Mouse (Mus musculus) liver, adult 2 months (tissue): ENCODE results near the gene Arpc5l. TPM values are rescaled to one million over a fixed set of nuclear protein-coding genes. Genes with fewer than 3 reads are reported as not detected.

ENCODE experiments used
- DNase-seq: peaks from one replicate; pipeline ENCODE4 v3.0.0-alpha.2; 2011; ENCODE audit warnings: low read depth, low spot score; ENCODE audit errors: extremely low read depth
- H3K27ac ChIP-seq: fragments of 200-500 bp; replicated peaks from 2 replicates; pipeline ENCODE4 v1.5.1; 2012; ENCODE audit warnings: low read depth, mild to moderate bottlenecking, control low read depth, inconsistent platforms, low read length; ENCODE audit not compliant: insufficient read depth
- H3K27me3 ChIP-seq: fragments of 200-500 bp; 2 replicates; pipeline ENCODE4 v1.6.1; 2012; ENCODE audit warnings: mild to moderate bottlenecking, moderate library complexity, low read length, inconsistent platforms; ENCODE audit not compliant: control insufficient read depth, insufficient read depth
- H3K36me3 ChIP-seq: fragments of 200-500 bp; 2 replicates; pipeline ENCODE4 v1.6.1; 2012; ENCODE audit warnings: low read length, inconsistent platforms; ENCODE audit not compliant: control insufficient read depth, insufficient read depth
- H3K4me1 ChIP-seq: fragments of 200-500 bp; 2 replicates; pipeline ENCODE4 v1.6.1; 2011; ENCODE audit warnings: low read length; ENCODE audit not compliant: control insufficient read depth, insufficient read depth
- H3K4me3 ChIP-seq: fragments of 200-500 bp; 2 replicates; pipeline ENCODE4 v1.5.1; 2011; ENCODE audit warnings: low read depth, mild to moderate bottlenecking, control low read depth, low read length, moderate library complexity; ENCODE audit not compliant: insufficient read depth
- H3K79me2 ChIP-seq: fragments of 200-500 bp; 2 replicates; pipeline ENCODE4 v1.6.1; 2012; ENCODE audit warnings: inconsistent platforms, mild to moderate bottlenecking, low read length, moderate library complexity; ENCODE audit not compliant: control insufficient read depth, insufficient read depth
- H3K9ac ChIP-seq: fragments of 200-500 bp; 2 replicates; pipeline ENCODE4 v1.6.1; 2012; ENCODE audit warnings: low read depth, mild to moderate bottlenecking, control low read depth, inconsistent platforms, low read length
- CTCF ChIP-seq: fragments of 200-500 bp; IDR thresholded peaks from 2 replicates; pipeline ENCODE4 v1.5.1; 2011; ENCODE audit warnings: low read depth, low read length, control low read depth
- POLR2A ChIP-seq: fragments of 200-500 bp; IDR thresholded peaks from 2 replicates; pipeline ENCODE4 v1.6.1; 2011; ENCODE audit warnings: low read length, control low read depth; ENCODE audit not compliant: insufficient read depth; ENCODE audit errors: extremely low read depth
- WGBS: fragments of 180-500 bp; shearing (Covaris S2); methylation state at CpG from one replicate; pipeline ENCODE4 v1.1.7; 2018; 5-methylcytosine and 5-hydroxymethylcytosine counted together
- polyA plus RNA-seq: library from polyadenylated mRNA; depleted of rRNA; stranded (reverse); fragments of >200 nt; gene quantifications from 2 replicates; pipeline ENCODE4 v1.2.3, GENCODE M21; 2012
- total RNA-seq: library from RNA; depleted of rRNA; stranded (reverse); fragments of >200 nt; gene quantifications from 2 replicates; pipeline ENCODE4 v1.2.3, GENCODE M21; 2014

Gene Arpc5l
- total and polyA plus RNA-seq, 2 experiments, result 21.3 to 45.1 TPM

DNA sequence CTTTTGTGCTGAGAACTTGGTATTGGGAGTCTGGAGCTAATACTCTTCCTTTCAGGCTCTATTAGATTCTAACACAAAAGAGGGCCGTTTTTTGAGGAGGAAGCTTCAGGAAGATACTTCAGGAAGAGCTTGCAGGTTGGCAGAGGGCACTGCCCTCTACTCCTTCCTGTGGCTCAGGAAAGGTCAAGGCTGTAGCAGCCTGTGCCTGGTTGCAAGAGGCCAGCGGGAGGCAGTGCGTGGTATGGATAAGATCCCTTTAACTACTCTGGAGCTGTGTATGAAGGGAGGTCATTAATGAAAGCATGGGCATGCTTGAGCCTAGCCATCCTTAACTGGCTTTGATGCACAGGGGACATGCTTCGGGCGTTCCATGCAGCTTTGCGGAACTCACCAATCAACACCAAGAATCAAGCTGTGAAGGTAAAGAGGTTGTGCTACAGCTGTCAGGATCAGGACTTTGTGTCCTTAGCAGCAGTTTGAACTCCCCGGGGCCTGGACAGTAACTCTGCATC is 7.7 kb downstream of the Arpc5l start:
- Histone ChIP-seq H3K4me1 (peaks cover 8% of the 10 kb centered on the region), H3K4me3 (no peak overlapping the region), H3K27ac (no peak overlapping the region), H3K36me3 (peaks cover 41% of the 10 kb centered on the region), H3K9ac (no peak overlapping the region), H3K79me2 (peaks cover 13% of the 10 kb centered on the region; the same call in 1 of the 2 replicates), H3K27me3 (no peaks in the 10 kb centered on the region)
- DNase-seq, result no peak
- TF ChIP-seq CTCF (no peak), POLR2A (no peak)
- 81% methylated on average over 7 of the region's 7 CpGs for WGBS

DNA sequence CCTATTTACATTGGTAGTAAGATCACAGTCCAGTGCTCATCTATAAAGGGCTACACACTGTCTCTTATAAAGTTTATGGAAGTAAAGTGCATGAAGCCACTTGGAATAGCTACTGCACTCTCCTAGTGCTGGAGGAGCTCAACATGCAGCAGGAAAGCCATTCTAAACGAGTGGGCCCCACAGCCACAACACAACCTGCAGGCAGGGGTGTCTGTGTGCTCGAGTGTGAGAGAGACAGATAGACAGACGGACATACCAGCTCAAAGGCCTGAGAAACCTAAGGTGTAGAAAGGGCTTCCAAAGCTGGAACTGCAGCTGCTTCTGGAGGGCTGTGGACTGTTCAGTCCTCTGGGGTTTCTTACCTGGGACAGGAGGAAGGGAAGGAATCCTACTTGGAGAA is 11.4 kb downstream of the Arpc5l start:
- Histone ChIP-seq H3K79me2 (peaks cover 6% of the 10 kb centered on the region; the same call in 1 of the 2 replicates), H3K9ac (no peak overlapping the region), H3K4me3 (no peak overlapping the region), H3K27ac (no peak overlapping the region), H3K36me3 (peaks cover 68% of the 10 kb centered on the region), H3K27me3 (no peaks in the 10 kb centered on the region), H3K4me1 (peaks cover 2% of the 10 kb centered on the region)
- no peak for TF ChIP-seq CTCF
- TF ChIP-seq POLR2A, result no peak
- WGBS, result 87% methylated on average over 3 of the region's 3 CpGs
- DNase-seq, result no peak

DNA sequence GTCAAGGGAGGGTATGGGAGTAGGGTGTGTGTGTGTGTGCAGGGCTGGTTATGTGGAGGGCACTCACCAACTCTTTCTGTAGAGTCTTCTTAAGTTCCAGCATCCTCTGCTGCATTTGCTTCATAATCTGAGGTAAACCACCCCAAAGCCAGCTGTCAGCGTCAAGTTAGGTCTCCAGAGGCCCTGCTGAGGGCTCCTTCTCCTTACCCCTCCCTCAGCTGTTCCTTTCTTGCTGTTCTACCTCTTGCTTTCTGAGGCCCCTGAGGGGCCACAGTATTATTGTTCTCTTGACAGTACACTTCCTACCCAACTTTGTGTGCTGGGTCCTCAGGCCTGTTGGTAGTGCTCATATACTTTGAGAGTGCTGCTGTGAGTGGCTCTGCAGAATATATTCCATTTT is 14.9 kb downstream of the Arpc5l start:
- Histone ChIP-seq H3K27ac (no peak overlapping the region), H3K4me3 (no peak overlapping the region), H3K9ac (no peak overlapping the region), H3K4me1 (no peaks in the 10 kb centered on the region), H3K79me2 (no peaks in the 10 kb centered on the region), H3K36me3 (peaks cover 77% of the 10 kb centered on the region), H3K27me3 (no peaks in the 10 kb centered on the region)
- 88% methylated on average over 1 of the region's 1 CpGs for WGBS
- TF ChIP-seq POLR2A (no peak), CTCF (no peak)
- DNase-seq, result no peak

DNA sequence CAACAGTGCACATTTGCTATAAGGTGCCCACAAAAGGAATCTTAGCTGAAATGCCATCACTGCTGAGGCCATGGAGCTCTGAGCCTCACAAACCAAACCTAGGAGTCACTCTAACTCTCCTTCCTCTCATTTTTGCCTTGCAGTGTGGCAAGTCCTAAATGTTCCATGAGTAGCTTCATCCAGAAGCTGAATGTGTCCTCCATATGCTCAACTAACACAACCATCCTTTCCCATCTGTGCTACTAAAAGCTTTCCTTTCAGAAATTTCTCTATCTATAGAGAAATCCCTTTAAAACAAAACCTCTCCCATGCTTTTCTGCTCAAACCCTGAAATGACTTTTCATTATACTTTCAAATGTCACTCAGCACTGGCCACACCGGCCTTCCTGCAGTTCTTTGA is 26.5 kb downstream of the Arpc5l start:
- Histone ChIP-seq H3K79me2 (no peaks in the 10 kb centered on the region), H3K4me1 (no peaks in the 10 kb centered on the region), H3K36me3 (peaks cover 61% of the 10 kb centered on the region), H3K4me3 (no peak overlapping the region), H3K9ac (no peak overlapping the region), H3K27ac (no peak overlapping the region), H3K27me3 (no peaks in the 10 kb centered on the region)
- TF ChIP-seq CTCF, result no peak
- TF ChIP-seq POLR2A, result no peak
- WGBS, result 93% methylated on average over 1 of the region's 1 CpGs
- no peak for DNase-seq

DNA sequence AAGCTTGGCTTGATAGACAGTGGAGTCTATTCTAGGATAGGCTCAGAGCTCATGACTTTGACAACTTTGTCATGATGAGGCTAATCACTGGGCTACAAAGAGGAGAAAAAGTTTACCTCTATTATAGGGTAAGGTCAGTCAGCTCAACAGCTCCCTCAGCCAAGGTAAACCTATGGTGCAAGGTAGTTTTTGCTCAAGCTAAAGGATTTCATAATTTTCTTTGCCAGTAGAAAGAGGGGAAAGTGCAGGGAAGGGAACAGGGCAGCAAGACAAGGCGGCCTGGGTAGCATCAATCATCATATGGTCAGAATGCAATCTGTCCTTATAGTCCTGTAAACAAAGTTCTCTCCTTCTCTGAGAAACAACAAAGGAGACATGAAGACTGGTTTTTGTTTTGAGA is 35.1 kb downstream of the Arpc5l start:
- WGBS, result 79% methylated on average over 1 of the region's 1 CpGs
- TF ChIP-seq POLR2A (no peak), CTCF (no peak)
- H3K36me3 ChIP-seq, result peaks cover 59% of the 10 kb centered on the region

DNA sequence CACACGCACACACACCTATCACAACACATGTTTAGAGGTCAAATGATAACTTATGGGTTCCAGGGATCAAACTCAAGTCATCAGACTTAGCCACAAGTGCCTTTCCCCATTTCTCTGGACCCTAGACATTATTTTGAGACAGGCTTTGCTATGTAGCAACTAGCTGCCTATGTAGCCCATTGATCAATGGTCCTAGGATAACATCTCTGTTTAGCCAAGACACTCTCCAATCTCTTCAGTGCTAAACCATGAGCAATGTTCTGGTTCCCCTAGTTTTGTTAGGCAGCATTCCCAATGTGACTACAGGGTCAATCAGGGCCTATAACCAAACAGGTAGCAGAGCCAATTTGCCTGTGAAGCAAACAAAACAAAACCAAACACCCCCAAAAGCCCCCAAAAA is 43.4 kb downstream of the Arpc5l start:
- 92% methylated on average over 1 of the region's 1 CpGs for WGBS
- H3K27me3 ChIP-seq, result no peaks in the 10 kb centered on the region
- peaks cover 64% of the 10 kb centered on the region for H3K36me3 ChIP-seq
- no peak overlapping the region for H3K27ac ChIP-seq
- TF ChIP-seq CTCF (no peak), POLR2A (no peak)
- no peaks in the 10 kb centered on the region for H3K79me2 ChIP-seq
- no peaks in the 10 kb centered on the region for H3K4me1 ChIP-seq
- no peak overlapping the region for H3K9ac ChIP-seq
- DNase-seq, result no peak
- no peak overlapping the region for H3K4me3 ChIP-seq

More for the DNA sequence above, 35.1 kb downstream of the Arpc5l start:
- Histone ChIP-seq H3K9ac (no peak overlapping the region), H3K4me1 (no peaks in the 10 kb centered on the region), H3K27me3 (no peaks in the 10 kb centered on the region), H3K27ac (no peak overlapping the region), H3K4me3 (no peak overlapping the region), H3K79me2 (no peaks in the 10 kb centered on the region)
- DNase-seq, result no peak
